Comparison of ENCODE assay signal across 22 mouse cellular contexts in genomic region chr5:24593230-24593629, GRCm38 (mm10). TPM values are rescaled to one million over a fixed set of nuclear protein-coding genes. Genes with fewer than 3 reads are reported as not detected.
DNase-seq lines count a peak whose midpoint lies in the region; TF ChIP-seq lines count a peak whose summit lies in the region.
"Had no signal": no experiment of that assay in that cellular context is flagged by ENCODE, and none has a peak within 500 bp of the region (broad histone marks: within the 10 kb centered on the region; RNA-seq: fewer than 3 reads in every experiment).

No protein-coding gene starts in this region.

- intact Hi-C loops in heart, postnatal 36 days (cut with DNase I): no loop called here

- peaks cover 6% of the 10 kb centered on the region; the same call in 1 of the 2 replicates for H3K79me2 ChIP-seq in CH12.LX (replicated peaks; ENCODE audit: control insufficient read depth, extremely low read depth, insufficient read depth, poor library complexity, severe bottlenecking)

- no peak overlapping the region for H3K9ac ChIP-seq in CH12.LX (ENCODE audit: insufficient read depth, low read depth)
- H3K9ac ChIP-seq: embryonic facial prominence, embryonic 12.5 days; forebrain, embryonic 12.5 days; forebrain, embryonic 15.5 days; forebrain, postnatal 0 days had no signal

- peak; percentile 16 for DNase-seq in cerebellum, adult 9-11 months
- DNase-seq in cerebellum, adult 11 months: no peak
- peak; percentile 89 for DNase-seq in heart, adult 11 months
- no peak for DNase-seq in heart, postnatal 36 days
- no peak for DNase-seq in CH12.LX (ENCODE audit: extremely low read depth)
- no peak for DNase-seq in lung, postnatal 4 days
- no peak for DNase-seq in kidney, adult 18-20 months
- DNase-seq: adrenal gland, adult 8-10 months; adrenal gland, postnatal 14 days; cerebellum, adult 2 months; forebrain, postnatal 0 days had no signal

- H3K4me2 ChIP-seq in CH12.LX (ENCODE audit: insufficient read depth, low read depth, poor library complexity, severe bottlenecking): no peak overlapping the region
- H3K4me2 ChIP-seq: embryonic facial prominence, embryonic 12.5 days; forebrain, embryonic 12.5 days; forebrain, embryonic 15.5 days had no signal

- no peak for TF ChIP-seq POLR2A in CH12.LX (IDR thresholded peaks at IDR 0.05; ENCODE audit: low read depth, low read length)

- in situ Hi-C loops in CH12.LX (cut with MboI; ENCODE audit: low pct_ligation_motif_present, low pct_unique_long_range_greater_than_20kb, low sequenced_read_pairs): no loop called here

- H3K36me3 ChIP-seq in CH12.LX (replicated peaks in 1 of 2; ENCODE audit: control insufficient read depth in 1 of 2, insufficient read depth in 1 of 2, low read length in 1 of 2) (peaks cover 66 to 84% of the 10 kb centered on the region in 2 experiments), E14TG2a.4 (ENCODE audit: insufficient read depth, low read length) (peaks cover 49% of the 10 kb centered on the region)

- dilution Hi-C loops in CH12.LX (cut with MboI; ENCODE audit: extremely low pct_ligation_motif_present, extremely low pct_unique_long_range_greater_than_20kb, low sequenced_read_pairs): no loop called here

- H3K4me3 ChIP-seq in CH12.LX (replicated peaks in 1 of 3; ENCODE audit: low read depth in 2 of 3, low read length in 2 of 3, poor library complexity in 1 of 3) (no peak overlapping the region), E14TG2a.4 (replicated peaks; ENCODE audit: low read length) (peak overlapping the region; percentile 63)
- H3K4me3 ChIP-seq: embryonic facial prominence, embryonic 10.5 days; embryonic facial prominence, embryonic 12.5 days; forebrain, embryonic 12.5 days; forebrain, embryonic 15.5 days had no signal

- H3K27ac ChIP-seq in CH12.LX (ENCODE audit: insufficient read depth, low read depth): no peak overlapping the region
- H3K27ac ChIP-seq: embryonic facial prominence, embryonic 10.5 days; embryonic facial prominence, embryonic 12.5 days; forebrain, embryonic 12.5 days; forebrain, embryonic 15.5 days had no signal

- peaks cover 3 to 27% of the 10 kb centered on the region in 2 experiments for H3K4me1 ChIP-seq in CH12.LX (ENCODE audit: control insufficient read depth in 1 of 2, insufficient read depth in 2 of 2)
- peaks cover 75% of the 10 kb centered on the region for H3K4me1 ChIP-seq in E14TG2a.4 (replicated peaks; ENCODE audit: low read depth, low read length)

- no peak for TF ChIP-seq EP300 in CH12.LX (IDR thresholded peaks at IDR 0.05; ENCODE audit: low read length)

- TF ChIP-seq CTCF in CH12.LX (conservative IDR thresholded peaks at IDR 0.05 in 1 of 2, IDR thresholded peaks at IDR 0.05 in 1 of 2; ENCODE audit: low read depth in 2 of 2, low read length in 2 of 2) (no peak), E14TG2a.4 (conservative IDR thresholded peaks at IDR 0.05; ENCODE audit: low read length) (no peak)

- H3K27me3 ChIP-seq in CH12.LX (replicated peaks) (peaks cover 4% of the 10 kb centered on the region), E14TG2a.4 (ENCODE audit: insufficient read depth, low read length) (peaks cover 29% of the 10 kb centered on the region)
- H3K27me3 ChIP-seq: forebrain, embryonic 15.5 days; Patski had no signal

- TF ChIP-seq RAD21 in CH12.LX (IDR thresholded peaks at IDR 0.05; ENCODE audit: low read depth, low read length): no peak

- H3K9me3 ChIP-seq in CH12.LX (replicated peaks; ENCODE audit: low read length): no peaks in the 10 kb centered on the region
- H3K9me3 ChIP-seq in E14TG2a.4 (ENCODE audit: low read length): no peaks in the 10 kb centered on the region
- H3K9me3 ChIP-seq: embryonic facial prominence, embryonic 10.5 days; embryonic facial prominence, embryonic 12.5 days; forebrain, embryonic 12.5 days; forebrain, embryonic 15.5 days had no signal

TF ChIP-seq in CH12.LX, 34 proteins besides CTCF, POLR2A, EP300 and RAD21:
- TF ChIP-seq POLR2AphosphoS2 (IDR thresholded peaks at IDR 0.05; ENCODE audit: low read depth, low read length) (0 out of 2 replicates have a peak, but pooled peaks have one; percentile 56), IRF4 (IDR thresholded peaks at IDR 0.05; ENCODE audit: low read depth, low read length) (no peak), USF1 (IDR thresholded peaks at IDR 0.05; ENCODE audit: low read depth, low read length) (no peak), SMC3 (IDR thresholded peaks at IDR 0.05; ENCODE audit: low read depth, low read length) (no peak)
TF ChIP-seq in CH12.LX: peak in this region for 1.

RNA-seq across cellular contexts. Expression of gene Chpf2, which starts 6.7 kb away (rescaled TPM):
- 10 to 100 TPM; 10.8 to 11.6 TPM for total RNA-seq in heart, postnatal 36 days (2021)
- 20.4 and 25.5 TPM in 2 replicates for total RNA-seq in CH12.LX (2012; rRNA removed)
- 11.2 and 11.9 TPM in 2 replicates for total RNA-seq in CH12.LX (2014; rRNA removed)
- polyA plus RNA-seq in CH12.LX (2012; ENCODE audit: insufficient read length, low read depth): 22.8 and 26.9 TPM in 2 replicates

RNA-seq across cellular contexts. Expression of gene Abcf2, which starts 16.0 kb away (rescaled TPM):
- 10 to 100 TPM; 55.3 to 56.0 TPM for total RNA-seq in heart, postnatal 36 days (2021)
- total RNA-seq in CH12.LX (2012; rRNA removed): 118 and 152 TPM in 2 replicates
- 162 and 169 TPM in 2 replicates for total RNA-seq in CH12.LX (2014; rRNA removed)
- polyA plus RNA-seq in CH12.LX (2012; ENCODE audit: insufficient read length, low read depth): 160 and 162 TPM in 2 replicates

RNA-seq across cellular contexts. Expression of gene Smarcd3, which starts 31.0 kb away (rescaled TPM):
- 10 to 100 TPM; 63.2 to 64.5 TPM for total RNA-seq in heart, postnatal 36 days (2021)
- total RNA-seq in CH12.LX (2012; rRNA removed) (1.3 and 1.5 TPM in 2 replicates), CH12.LX (2014; rRNA removed) (not detected in 2 replicates)
- 2.2 and 2.8 TPM in 2 replicates for polyA plus RNA-seq in CH12.LX (2012; ENCODE audit: insufficient read length, low read depth)

RNA-seq across cellular contexts. Expression of gene 4931409K22Rik, which starts 36.6 kb away (rescaled TPM):
- not detected for total RNA-seq in heart, postnatal 36 days (2021)
- total RNA-seq in CH12.LX (2012; rRNA removed) (not detected in 2 replicates), CH12.LX (2014; rRNA removed) (not detected in 2 replicates)
- polyA plus RNA-seq in CH12.LX (2012; ENCODE audit: insufficient read length, low read depth): not detected in 2 replicates
- total RNA-seq: adrenal gland, adult 18-20 months; adrenal gland, adult 8-10 months; adrenal gland, postnatal 14 days; adrenal gland, postnatal 36 days; forebrain, postnatal 0 days had no signal
- polyA plus RNA-seq: C2C12; cerebellum, adult 2 months; embryonic facial prominence, embryonic 14.5 days; Patski had no signal

RNA-seq across cellular contexts. Expression of gene Asb10, which starts 52.5 kb away (rescaled TPM):
- total RNA-seq in heart, postnatal 36 days (2021): 10 to 100 TPM; 73.0 to 82.3 TPM
- total RNA-seq in CH12.LX (2012; rRNA removed) (not detected in 2 replicates), CH12.LX (2014; rRNA removed) (not detected in 2 replicates)
- polyA plus RNA-seq in CH12.LX (2012; ENCODE audit: insufficient read length, low read depth): not detected in 2 replicates
- polyA plus RNA-seq: activated CD4-positive, CD25-positive, alpha-beta regulatory T cell, adult 4 months; C2C12; Patski had no signal

Comparison
In these comparisons a context has a peak if more than half of its experiments do, and no peak if none do; other contexts are left out.
1. DNase-seq: peak in cerebellum, adult 9-11 months (single experiment) and heart, adult 11 months (single experiment); none in cerebellum, adult 11 months (single experiment), heart, postnatal 36 days (0 of 2), CH12.LX (single experiment), lung, postnatal 4 days (0 of 2) and kidney, adult 18-20 months (single experiment).
2. RNA of gene Smarcd3, which starts 31.0 kb away (total RNA-seq): 63.2 to 64.5 TPM in heart, postnatal 36 days; 1.3 to 1.5 TPM in CH12.LX; every median in the first group is over 10 times any median in the second.